Mouse (Mus musculus): Measurements from ENCODE around the gene Iscu. TPM values are rescaled to one million over a fixed set of nuclear protein-coding genes. Genes with fewer than 3 reads are reported as not detected.
"Not testable (repeated sequence)": the region's sequence is repeated elsewhere in the genome, so short reads cannot be mapped to it uniquely, and the experiment has no call there.

Gene Iscu
- polyA plus RNA-seq, 1 experiment from 2014 or later: 76.9 TPM

DNA sequence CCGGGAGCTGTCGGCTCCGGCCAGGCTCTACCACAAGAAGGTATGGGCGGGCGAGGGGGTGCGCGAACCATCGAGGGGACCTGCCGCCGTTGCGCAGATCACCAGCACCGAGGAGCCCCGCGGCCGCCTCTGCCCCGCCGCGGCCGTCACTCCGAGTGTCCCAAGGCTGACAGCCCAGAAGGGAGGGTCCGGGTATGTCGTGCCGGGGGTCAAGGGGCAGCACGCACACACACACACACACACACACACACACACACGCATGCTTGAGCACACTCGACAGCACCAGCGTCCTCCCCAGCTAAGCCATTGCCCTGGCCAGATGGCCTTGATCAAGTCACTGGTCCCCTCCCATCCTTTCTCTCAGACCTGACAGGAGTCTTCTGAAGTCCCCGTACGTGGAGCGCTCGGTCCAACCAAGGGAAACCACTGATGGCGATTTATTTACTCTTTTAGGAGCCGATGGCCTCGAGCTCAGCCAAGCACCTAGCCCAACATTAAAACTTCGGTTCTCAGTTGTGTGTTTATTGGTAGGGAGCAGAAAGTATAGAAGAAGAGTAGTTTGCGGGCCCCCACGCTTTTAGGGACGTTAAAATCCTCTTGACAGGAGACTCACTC lies 464 bp downstream of the Iscu start:
- peak overlapping the region; percentile 100 for H3K4me3 ChIP-seq (replicated peaks; ENCODE audit: low read length)
- peaks cover 4% of the 10 kb centered on the region; the same call in 1 of the 2 replicates for H3K36me3 ChIP-seq (ENCODE audit: control insufficient read depth, insufficient read depth)
- peak; percentile 41; the same call in 1 of the 2 replicates for ATAC-seq
- H3K27me3 ChIP-seq (replicated peaks; ENCODE audit: control insufficient read depth, insufficient read depth, low read length): no peaks in the 10 kb centered on the region
- H3K27ac ChIP-seq (ENCODE audit: low read length): peak overlapping the region; percentile 99; the same call in 1 of the 2 replicates
- H3K9ac ChIP-seq (replicated peaks; ENCODE audit: low read depth, low read length): peak overlapping the region; percentile 89
- H3K4me1 ChIP-seq (replicated peaks; ENCODE audit: control insufficient read depth, insufficient read depth, low read length): peaks cover 26% of the 10 kb centered on the region
- WGBS: 2% methylated on average over 38 of the region's 38 CpGs
- no peaks in the 10 kb centered on the region for H3K9me3 ChIP-seq (ENCODE audit: control insufficient read depth, low read length)
- peak overlapping the region; percentile 57 for H3K4me2 ChIP-seq (ENCODE audit: low read length)

DNA sequence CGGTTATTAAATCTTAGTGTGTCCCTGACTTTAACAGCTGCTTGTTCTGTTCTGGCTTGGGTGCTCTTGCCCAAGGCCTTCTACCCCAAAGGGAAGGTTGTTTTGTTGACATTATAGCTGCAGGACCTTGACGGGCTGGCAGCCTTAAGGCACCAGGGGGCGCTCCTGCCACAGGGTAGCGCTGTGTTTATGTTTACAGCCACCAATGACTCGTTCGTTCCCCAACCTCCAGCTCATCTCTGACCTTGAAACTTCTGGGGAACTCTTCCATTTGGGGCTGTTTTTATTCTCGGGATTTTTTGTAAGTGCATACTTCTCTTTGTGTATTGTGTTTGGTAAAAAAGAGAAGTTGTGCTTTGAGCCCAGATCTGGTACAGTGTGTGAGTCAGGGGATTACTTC lies 1.1 kb downstream of the Iscu start:
- no peak overlapping the region for H3K9ac ChIP-seq (replicated peaks; ENCODE audit: low read depth, low read length)
- peak overlapping the region; percentile 57 for H3K4me2 ChIP-seq (ENCODE audit: low read length)
- H3K4me1 ChIP-seq (replicated peaks; ENCODE audit: control insufficient read depth, insufficient read depth, low read length): peaks cover 26% of the 10 kb centered on the region
- ATAC-seq: no peak
- peak overlapping the region; percentile 100 for H3K4me3 ChIP-seq (replicated peaks; ENCODE audit: low read length)
- under 1% methylated on average over 7 of the region's 7 CpGs for WGBS
- peaks cover 4% of the 10 kb centered on the region; the same call in 1 of the 2 replicates for H3K36me3 ChIP-seq (ENCODE audit: control insufficient read depth, insufficient read depth)
- H3K27ac ChIP-seq (ENCODE audit: low read length): no peak overlapping the region
- no peaks in the 10 kb centered on the region for H3K27me3 ChIP-seq (replicated peaks; ENCODE audit: control insufficient read depth, insufficient read depth, low read length)
- no peaks in the 10 kb centered on the region for H3K9me3 ChIP-seq (ENCODE audit: control insufficient read depth, low read length)

DNA sequence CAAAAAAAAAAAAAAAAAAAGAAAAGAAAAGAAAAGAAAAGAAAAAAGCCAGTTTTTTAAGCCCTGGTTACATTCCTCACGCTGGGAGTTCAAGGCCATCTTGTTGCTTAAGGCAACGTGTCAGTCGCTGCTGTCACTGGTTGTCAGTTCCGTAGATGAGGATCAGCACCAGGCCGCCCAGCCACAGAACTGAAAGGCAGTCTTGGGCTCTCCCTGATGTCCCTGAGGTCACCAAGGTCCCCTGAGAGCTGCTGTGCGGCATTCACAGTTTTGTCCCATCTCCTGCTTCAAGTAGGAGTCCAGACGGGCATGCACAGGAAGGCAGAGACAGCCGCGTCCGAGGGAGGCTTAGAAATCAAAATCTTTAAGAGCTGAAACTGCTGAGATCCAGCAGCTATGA lies 3.0 kb downstream of the Iscu start:
- Histone ChIP-seq H3K9ac (replicated peaks; ENCODE audit: low read depth, low read length) (no peak overlapping the region), H3K9me3 (ENCODE audit: control insufficient read depth, low read length) (no peaks in the 10 kb centered on the region), H3K4me2 (ENCODE audit: low read length) (no peak overlapping the region), H3K27me3 (replicated peaks; ENCODE audit: control insufficient read depth, insufficient read depth, low read length) (no peaks in the 10 kb centered on the region), H3K4me3 (replicated peaks; ENCODE audit: low read length) (no peak overlapping the region), H3K36me3 (ENCODE audit: control insufficient read depth, insufficient read depth) (peaks cover 4% of the 10 kb centered on the region; the same call in 1 of the 2 replicates), H3K4me1 (replicated peaks; ENCODE audit: control insufficient read depth, insufficient read depth, low read length) (peaks cover 13% of the 10 kb centered on the region), H3K27ac (ENCODE audit: low read length) (no peak overlapping the region)
- no peak for ATAC-seq
- WGBS: 92% methylated on average over 10 of the region's 10 CpGs

DNA sequence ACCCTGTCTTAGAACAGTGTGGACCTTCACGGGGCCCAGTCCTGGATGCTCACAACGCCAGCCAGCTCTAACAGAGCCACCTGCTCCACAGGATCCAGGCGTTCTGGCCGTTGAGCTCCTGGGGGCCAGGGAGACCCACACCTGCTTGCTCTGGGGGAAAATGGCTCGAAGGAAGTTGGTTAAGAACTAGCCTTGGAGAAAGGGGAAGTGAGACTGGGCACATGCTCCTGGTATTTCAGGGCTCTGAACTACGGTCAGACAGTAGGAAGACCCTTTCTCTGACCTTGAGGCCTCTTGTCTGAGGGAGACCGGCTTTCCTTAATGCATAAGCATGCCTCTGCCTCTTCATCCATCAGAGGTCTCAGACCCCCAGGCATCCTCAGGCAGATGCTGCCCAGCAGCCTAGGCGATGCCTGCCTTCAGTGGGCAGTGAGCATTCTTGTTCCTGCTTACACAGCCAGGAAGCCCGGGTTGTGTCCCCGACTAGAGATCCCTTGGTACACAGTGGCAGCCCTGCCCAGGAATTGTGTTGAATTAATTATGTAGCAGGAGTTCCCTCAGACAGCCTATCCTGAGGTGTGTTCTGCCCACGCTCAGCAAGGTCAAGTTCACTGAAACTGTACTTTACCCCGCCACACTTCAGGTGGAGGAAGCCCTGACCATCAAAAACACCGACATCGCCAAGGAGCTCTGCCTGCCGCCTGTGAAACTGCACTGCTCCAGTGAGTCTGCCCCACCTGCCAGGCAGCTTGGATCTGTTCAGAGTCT lies 3.8 kb downstream of the Iscu start:
- Histone ChIP-seq H3K4me3 (replicated peaks; ENCODE audit: low read length) (no peak overlapping the region), H3K36me3 (ENCODE audit: control insufficient read depth, insufficient read depth) (peaks cover 4% of the 10 kb centered on the region; the same call in 1 of the 2 replicates), H3K9me3 (ENCODE audit: control insufficient read depth, low read length) (no peaks in the 10 kb centered on the region), H3K9ac (replicated peaks; ENCODE audit: low read depth, low read length) (no peak overlapping the region), H3K27ac (ENCODE audit: low read length) (no peak overlapping the region), H3K27me3 (replicated peaks; ENCODE audit: control insufficient read depth, insufficient read depth, low read length) (no peaks in the 10 kb centered on the region), H3K4me1 (replicated peaks; ENCODE audit: control insufficient read depth, insufficient read depth, low read length) (peaks cover 11% of the 10 kb centered on the region), H3K4me2 (ENCODE audit: low read length) (no peak overlapping the region)
- no peak for ATAC-seq
- 95% methylated on average over 15 of the region's 15 CpGs for WGBS

DNA sequence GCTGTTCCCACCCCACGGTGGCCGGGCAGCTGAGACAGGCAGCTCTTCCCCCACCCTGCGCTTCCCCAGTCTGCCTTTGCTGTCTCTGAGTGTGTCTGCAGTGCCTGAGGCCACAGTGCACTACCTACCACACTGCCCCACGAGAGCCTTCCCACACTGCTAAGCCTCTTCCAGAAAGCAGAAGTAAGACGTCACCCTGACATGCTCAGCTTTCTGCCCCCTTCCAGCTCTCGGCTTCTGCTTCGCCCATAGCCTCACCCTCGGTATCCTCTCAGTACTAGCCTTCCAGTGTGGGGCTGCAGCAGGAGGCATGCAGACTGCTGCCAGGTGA lies 4.3 kb downstream of the Iscu start:
- H3K4me1 ChIP-seq (replicated peaks; ENCODE audit: control insufficient read depth, insufficient read depth, low read length): peaks cover 11% of the 10 kb centered on the region
- H3K4me2 ChIP-seq (ENCODE audit: low read length): no peak overlapping the region
- H3K27me3 ChIP-seq (replicated peaks; ENCODE audit: control insufficient read depth, insufficient read depth, low read length): no peaks in the 10 kb centered on the region
- ATAC-seq: no peak
- H3K4me3 ChIP-seq (replicated peaks; ENCODE audit: low read length): no peak overlapping the region
- H3K36me3 ChIP-seq (ENCODE audit: control insufficient read depth, insufficient read depth): peaks cover 4% of the 10 kb centered on the region; the same call in 1 of the 2 replicates
- H3K9ac ChIP-seq (replicated peaks; ENCODE audit: low read depth, low read length): no peak overlapping the region
- H3K9me3 ChIP-seq (ENCODE audit: control insufficient read depth, low read length): no peaks in the 10 kb centered on the region
- H3K27ac ChIP-seq (ENCODE audit: low read length): no peak overlapping the region
- 92% methylated on average over 8 of the region's 8 CpGs for WGBS

DNA sequence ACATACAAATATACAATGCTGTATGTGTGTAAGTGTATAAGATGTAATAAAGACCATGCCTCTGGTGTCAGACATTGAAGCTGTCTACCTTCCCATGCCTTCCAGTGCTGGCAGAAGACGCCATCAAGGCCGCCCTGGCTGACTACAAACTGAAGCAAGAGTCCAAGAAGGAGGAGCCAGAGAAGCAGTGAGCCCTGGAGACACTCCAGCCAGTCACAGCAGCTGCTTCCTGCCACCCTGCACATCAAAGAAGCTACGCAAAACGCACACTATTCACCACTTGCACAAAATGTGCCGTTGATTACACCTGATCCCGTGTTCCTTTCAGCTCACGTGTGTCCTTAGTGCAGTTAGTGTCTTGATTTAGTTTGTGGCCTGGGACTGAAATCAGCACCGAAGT lies 5.2 kb downstream of the Iscu start:
- not testable (repeated sequence) for H3K4me3 ChIP-seq (replicated peaks; ENCODE audit: low read length); H3K9me3 ChIP-seq (ENCODE audit: control insufficient read depth, low read length); H3K4me2 ChIP-seq (ENCODE audit: low read length); H3K27ac ChIP-seq (ENCODE audit: low read length); ATAC-seq; H3K36me3 ChIP-seq (ENCODE audit: control insufficient read depth, insufficient read depth); H3K9ac ChIP-seq (replicated peaks; ENCODE audit: low read depth, low read length); H3K27me3 ChIP-seq (replicated peaks; ENCODE audit: control insufficient read depth, insufficient read depth, low read length)
- H3K4me1 ChIP-seq (replicated peaks; ENCODE audit: control insufficient read depth, insufficient read depth, low read length): peaks cover 11% of the 10 kb centered on the region
- 90% methylated on average over 8 of the region's 8 CpGs for WGBS

DNA sequence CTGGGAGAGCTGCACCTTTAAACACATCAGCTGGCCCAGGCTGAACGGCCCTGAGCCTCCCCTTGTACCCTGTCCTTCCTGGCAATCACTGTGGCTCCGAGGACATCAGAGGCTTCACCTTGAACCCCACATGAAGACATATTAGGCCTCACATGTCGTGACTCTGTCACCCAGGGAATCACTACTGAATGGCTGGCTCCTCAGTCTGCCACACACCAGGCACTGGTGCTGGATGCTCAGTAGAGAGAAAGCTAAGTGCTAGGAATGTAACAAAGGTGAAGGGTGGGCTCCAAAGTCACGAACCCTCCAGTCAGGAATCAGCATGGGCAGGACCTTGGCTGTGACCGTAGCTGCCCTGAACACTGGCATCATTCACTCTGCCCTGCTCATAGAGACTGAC lies 7.0 kb downstream of the Iscu start:
- H3K27ac ChIP-seq (ENCODE audit: low read length): no peak overlapping the region
- 78% methylated on average over 5 of the region's 5 CpGs for WGBS
- no peaks in the 10 kb centered on the region for H3K4me1 ChIP-seq (replicated peaks; ENCODE audit: control insufficient read depth, insufficient read depth, low read length)
- no peak overlapping the region for H3K4me2 ChIP-seq (ENCODE audit: low read length)
- H3K4me3 ChIP-seq (replicated peaks; ENCODE audit: low read length): no peak overlapping the region
- H3K9ac ChIP-seq (replicated peaks; ENCODE audit: low read depth, low read length): no peak overlapping the region
- no peak for ATAC-seq
- peaks cover 10% of the 10 kb centered on the region for H3K27me3 ChIP-seq (replicated peaks; ENCODE audit: control insufficient read depth, insufficient read depth, low read length)
- no peaks in the 10 kb centered on the region for H3K9me3 ChIP-seq (ENCODE audit: control insufficient read depth, low read length)
- peaks cover 4% of the 10 kb centered on the region; the same call in 1 of the 2 replicates for H3K36me3 ChIP-seq (ENCODE audit: control insufficient read depth, insufficient read depth)

DNA sequence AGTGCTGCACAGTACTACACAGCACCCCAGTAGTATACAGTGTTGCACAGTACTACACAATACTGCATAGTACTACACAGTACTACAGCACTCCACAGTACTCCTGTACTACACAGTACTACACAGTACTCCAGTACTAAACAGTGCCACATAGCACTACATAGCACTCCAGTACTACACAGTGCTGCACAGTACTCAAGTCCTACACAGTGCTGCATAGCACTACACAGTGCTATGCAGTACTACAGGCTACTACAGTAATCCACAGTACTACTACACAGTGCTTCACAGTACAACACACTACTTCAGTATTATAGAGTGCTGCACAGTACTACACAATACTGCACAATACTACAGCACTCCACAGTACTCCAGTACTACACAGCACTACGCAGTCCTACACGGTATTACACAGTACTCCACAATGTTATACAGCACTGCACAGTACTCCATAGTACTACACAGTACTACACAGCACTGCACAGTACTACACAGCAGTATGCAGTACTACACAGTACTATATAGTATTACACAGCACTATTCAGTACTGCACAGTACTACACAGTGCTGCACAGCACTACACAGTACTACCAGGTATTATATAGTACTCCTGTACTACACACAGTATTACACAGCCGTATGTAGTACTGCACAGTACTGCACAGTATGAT lies 7.7 kb downstream of the Iscu start:
- peaks cover under 1% of the 10 kb centered on the region; the same call in 1 of the 2 replicates for H3K36me3 ChIP-seq (ENCODE audit: control insufficient read depth, insufficient read depth)
- no peak overlapping the region for H3K9ac ChIP-seq (replicated peaks; ENCODE audit: low read depth, low read length)
- H3K27me3 ChIP-seq (replicated peaks; ENCODE audit: control insufficient read depth, insufficient read depth, low read length): peaks cover 10% of the 10 kb centered on the region
- no peaks in the 10 kb centered on the region for H3K9me3 ChIP-seq (ENCODE audit: control insufficient read depth, low read length)
- no peak; the same call in 1 of the 2 replicates for ATAC-seq
- no peaks in the 10 kb centered on the region for H3K4me1 ChIP-seq (replicated peaks; ENCODE audit: control insufficient read depth, insufficient read depth, low read length)
- 96% methylated on average over 3 of the region's 3 CpGs for WGBS
- no peak overlapping the region for H3K4me2 ChIP-seq (ENCODE audit: low read length)
- no peak overlapping the region for H3K27ac ChIP-seq (ENCODE audit: low read length)
- H3K4me3 ChIP-seq (replicated peaks; ENCODE audit: low read length): no peak overlapping the region

DNA sequence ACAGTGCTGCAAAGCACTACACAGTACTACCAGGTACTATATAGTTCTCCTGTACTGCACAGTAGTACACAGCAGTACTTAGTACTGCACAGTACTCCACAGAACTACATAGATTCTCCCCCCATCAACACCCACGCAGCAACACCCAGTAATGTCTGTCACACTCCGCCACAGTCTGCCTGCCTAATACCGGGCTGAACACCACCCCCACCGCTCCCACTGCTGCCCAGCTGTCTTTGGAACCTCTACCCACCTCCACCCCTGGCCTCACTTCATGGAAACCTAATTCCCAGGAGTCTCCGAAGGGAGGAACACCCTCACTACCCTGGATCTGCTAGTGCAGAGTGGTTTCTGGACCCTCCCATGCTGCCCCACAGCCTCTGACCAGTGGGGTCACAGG lies 8.2 kb downstream of the Iscu start:
- H3K4me3 ChIP-seq (replicated peaks; ENCODE audit: low read length): no peak overlapping the region
- no peak overlapping the region for H3K9ac ChIP-seq (replicated peaks; ENCODE audit: low read depth, low read length)
- H3K27me3 ChIP-seq (replicated peaks; ENCODE audit: control insufficient read depth, insufficient read depth, low read length): peaks cover 10% of the 10 kb centered on the region
- H3K4me1 ChIP-seq (replicated peaks; ENCODE audit: control insufficient read depth, insufficient read depth, low read length): no peaks in the 10 kb centered on the region
- whole genome bisulfite sequencing: 96% methylated on average over 5 of the region's 5 CpGs
- H3K36me3 ChIP-seq (ENCODE audit: control insufficient read depth, insufficient read depth): no peaks in the 10 kb centered on the region; the same call in 1 of the 2 replicates
- no peaks in the 10 kb centered on the region for H3K9me3 ChIP-seq (ENCODE audit: control insufficient read depth, low read length)
- H3K27ac ChIP-seq (ENCODE audit: low read length): no peak overlapping the region
- H3K4me2 ChIP-seq (ENCODE audit: low read length): no peak overlapping the region
- ATAC-seq: no peak
